Mouse (Mus musculus) embryonic facial prominence, embryonic 11.5 days (tissue): Measurements from ENCODE around the gene Brca2. TPM values are rescaled to one million over a fixed set of nuclear protein-coding genes. Genes with fewer than 3 reads are reported as not detected.

Source experiments
- ATAC-seq: fragments of 200-750 bp; cut with Nextera tagmentation; replicated peaks from 2 replicates; pipeline ENCODE4 v1.8.0; 2017; ENCODE audit warnings: low read depth; ENCODE audit not compliant: insufficient number of reproducible peaks, low FRiP score, low TSS enrichment
- DNase-seq: peaks from one replicate; pipeline ENCODE4 v3.0.0-alpha.2; 2015; ENCODE audit warnings: low spot score
- H3K27ac ChIP-seq: fragments of 300-500 bp; sonication (generic); replicated peaks from 2 replicates; pipeline ENCODE4 v1.5.1; 2014; ENCODE audit warnings: mild to moderate bottlenecking, low read depth, low read length, control low read depth
- H3K27me3 ChIP-seq: fragments of 300-500 bp; sonication (generic); 2 replicates; pipeline ENCODE4 v1.6.1; 2014; ENCODE audit warnings: mild to moderate bottlenecking, low read length, moderate library complexity, mixed read lengths; ENCODE audit not compliant: control insufficient read depth, insufficient read depth
- H3K36me3 ChIP-seq: fragments of 300-500 bp; sonication (generic); replicated peaks from 2 replicates; pipeline ENCODE4 v1.6.1; 2014; ENCODE audit warnings: low read depth, mild to moderate bottlenecking, low read length, moderate library complexity, mixed read lengths; ENCODE audit not compliant: control insufficient read depth, insufficient read depth
- H3K4me1 ChIP-seq: fragments of 300-500 bp; sonication (generic); 2 replicates; pipeline ENCODE4 v1.6.1; 2014; ENCODE audit warnings: low read length, mixed read lengths; ENCODE audit not compliant: control insufficient read depth, insufficient read depth
- H3K4me2 ChIP-seq: fragments of 300-500 bp; sonication (generic); 2 replicates; pipeline ENCODE4 v1.6.1; 2014; ENCODE audit warnings: low read depth, mild to moderate bottlenecking, control low read depth, low read length, moderate library complexity
- H3K4me3 ChIP-seq: fragments of 300-500 bp; sonication (generic); 2 replicates; pipeline ENCODE4 v1.5.1; 2014; ENCODE audit warnings: low read depth, low read length, control low read depth
- H3K9ac ChIP-seq: fragments of 300-500 bp; sonication (generic); replicated peaks from 2 replicates; pipeline ENCODE4 v1.6.1; 2014; ENCODE audit warnings: mild to moderate bottlenecking, control low read depth, low read length
- H3K9me3 ChIP-seq: fragments of 300-500 bp; sonication (generic); replicated peaks from 2 replicates; pipeline ENCODE4 v1.6.1; 2016; ENCODE audit warnings: mild to moderate bottlenecking, low read length, inconsistent platforms, mixed read lengths; ENCODE audit not compliant: control insufficient read depth
- whole genome bisulfite sequencing: fragments of 180-500 bp; shearing (Covaris S2); extraction: QIAGEN DNeasy Blood & Tissue Kit; methylation state at CpG from one replicate; pipeline ENCODE4 v1.1.7; 2014; 5-methylcytosine and 5-hydroxymethylcytosine counted together
- polyA plus RNA-seq: library from polyadenylated mRNA; unstranded; fragments of >200 nt; fragmentation: Nextera tagmentation; extraction: Ambion mirVana; gene quantifications from 2 replicates; pipeline ENCODE4 v1.2.1, GENCODE M21; 2014

The Brca2 gene
- polyA plus RNA-seq, 1 experiment from 2014 or later, result 29.6 TPM

- WGBS, result 92% methylated on average over 5 of the region's 5 CpGs
- Histone ChIP-seq H3K9ac (no peak overlapping the region), H3K27me3 (no peaks in the 10 kb centered on the region), H3K36me3 (peaks cover 2% of the 10 kb centered on the region; the same call in 1 of the 2 replicates), H3K4me1 (no peaks in the 10 kb centered on the region), H3K27ac (no peak overlapping the region), H3K9me3 (no peaks in the 10 kb centered on the region), H3K4me2 (no peak overlapping the region), H3K4me3 (no peak overlapping the region)
- ATAC-seq (no peak), DNase-seq (no peak)
Observed at GRCm38 (mm10) chr5:150566971-150567370, 44.5 kb downstream of the Brca2 start.

- 92% methylated on average over 11 of the region's 11 CpGs for WGBS
- Histone ChIP-seq H3K9ac (no peak overlapping the region), H3K27ac (no peak overlapping the region), H3K36me3 (0 out of 2 replicates have a peak, but pooled peaks cover 2% of the 10 kb centered on the region), H3K4me1 (no peaks in the 10 kb centered on the region), H3K4me3 (no peak overlapping the region), H3K4me2 (no peak overlapping the region), H3K9me3 (no peaks in the 10 kb centered on the region), H3K27me3 (no peaks in the 10 kb centered on the region)
- no peak for ATAC-seq
- DNase-seq, result no peak
Observed at GRCm38 (mm10) chr5:150570496-150571219, 48.2 kb downstream of the Brca2 start.

GRCm38 (mm10) chr5:150574403-150574802 lies 52.0 kb downstream of the Brca2 start:
- H3K4me2 ChIP-seq, result no peak overlapping the region
- no peak overlapping the region for H3K9ac ChIP-seq
- H3K27ac ChIP-seq, result no peak overlapping the region
- no peak for DNase-seq
- H3K9me3 ChIP-seq, result no peaks in the 10 kb centered on the region
- H3K4me3 ChIP-seq, result no peak overlapping the region
- no peaks in the 10 kb centered on the region for H3K4me1 ChIP-seq
- ATAC-seq, result no peak
- H3K27me3 ChIP-seq, result no peaks in the 10 kb centered on the region
- WGBS, result 87% methylated on average over 3 of the region's 3 CpGs
- H3K36me3 ChIP-seq, result 0 out of 2 replicates have a peak, but pooled peaks cover 2% of the 10 kb centered on the region

- DNase-seq (no peak), ATAC-seq (no peak)
- Histone ChIP-seq H3K36me3 (0 out of 2 replicates have a peak, but pooled peaks cover under 1% of the 10 kb centered on the region), H3K4me2 (no peak overlapping the region), H3K9me3 (no peaks in the 10 kb centered on the region), H3K4me1 (no peaks in the 10 kb centered on the region), H3K9ac (no peak overlapping the region), H3K27me3 (no peaks in the 10 kb centered on the region), H3K4me3 (no peak overlapping the region), H3K27ac (no peak overlapping the region)
- 83% methylated on average over 5 of the region's 5 CpGs for WGBS
Observed at GRCm38 (mm10) chr5:150574885-150575284, 52.5 kb downstream of the Brca2 start.

- 84% methylated on average over 11 of the region's 11 CpGs for WGBS
- H3K27ac ChIP-seq, result no peak overlapping the region
- H3K4me2 ChIP-seq, result no peak overlapping the region
- no peaks in the 10 kb centered on the region for H3K27me3 ChIP-seq
- no peak overlapping the region for H3K9ac ChIP-seq
- ATAC-seq (no peak), DNase-seq (no peak)
- no peaks in the 10 kb centered on the region for H3K36me3 ChIP-seq
- H3K9me3 ChIP-seq, result no peaks in the 10 kb centered on the region
- H3K4me1 ChIP-seq, result no peaks in the 10 kb centered on the region
- H3K4me3 ChIP-seq, result no peak overlapping the region
Observed at GRCm38 (mm10) chr5:150576832-150577231, 54.4 kb downstream of the Brca2 start.

- DNase-seq (no peak), ATAC-seq (no peak)
- H3K27me3 ChIP-seq, result no peaks in the 10 kb centered on the region
- no peaks in the 10 kb centered on the region for H3K36me3 ChIP-seq
- no peak overlapping the region for H3K27ac ChIP-seq
- H3K9ac ChIP-seq, result no peak overlapping the region
- H3K9me3 ChIP-seq, result no peaks in the 10 kb centered on the region
- no peaks in the 10 kb centered on the region for H3K4me1 ChIP-seq
- H3K4me3 ChIP-seq, result no peak overlapping the region
- H3K4me2 ChIP-seq, result no peak overlapping the region
- 90% methylated on average over 6 of the region's 6 CpGs for WGBS
Observed at GRCm38 (mm10) chr5:150578613-150579171, 56.3 kb downstream of the Brca2 start.

GRCm38 (mm10) chr5:150581180-150581579 lies 58.8 kb downstream of the Brca2 start:
- no peaks in the 10 kb centered on the region for H3K4me1 ChIP-seq
- H3K27me3 ChIP-seq, result no peaks in the 10 kb centered on the region
- no peaks in the 10 kb centered on the region for H3K36me3 ChIP-seq
- WGBS, result 74% methylated on average over 6 of the region's 6 CpGs
- ATAC-seq, result no peak
- H3K9me3 ChIP-seq, result no peaks in the 10 kb centered on the region
- H3K27ac ChIP-seq, result no peak overlapping the region
- no peak overlapping the region for H3K4me3 ChIP-seq
- DNase-seq, result no peak
- no peak overlapping the region for H3K4me2 ChIP-seq
- no peak overlapping the region for H3K9ac ChIP-seq

GRCm38 (mm10) chr5:150583181-150583580 lies 60.8 kb downstream of the Brca2 start:
- H3K27me3 ChIP-seq, result no peaks in the 10 kb centered on the region
- no peak overlapping the region for H3K4me3 ChIP-seq
- H3K4me2 ChIP-seq, result no peak overlapping the region
- no peak overlapping the region for H3K27ac ChIP-seq
- WGBS, result 84% methylated on average over 5 of the region's 5 CpGs
- H3K4me1 ChIP-seq, result no peaks in the 10 kb centered on the region
- ATAC-seq (no peak), DNase-seq (no peak)
- H3K9me3 ChIP-seq, result no peaks in the 10 kb centered on the region
- no peak overlapping the region for H3K9ac ChIP-seq
- H3K36me3 ChIP-seq, result no peaks in the 10 kb centered on the region
